Mouse (Mus musculus) lung, embryonic 16.5 days (tissue): ENCODE measurements around the gene Krt36. TPM values are rescaled to one million over a fixed set of nuclear protein-coding genes. Genes with fewer than 3 reads are reported as not detected.

ENCODE experiments used
- ATAC-seq: fragments of 200-750 bp; cut with Nextera tagmentation; 2 replicates; pipeline ENCODE4 v1.8.0; 2017; ENCODE audit warnings: low read depth, mild to moderate bottlenecking, moderate library complexity
- H3K27ac ChIP-seq: fragments of 300-500 bp; sonication (generic); 2 replicates; pipeline ENCODE4 v1.5.1; 2014; ENCODE audit warnings: mild to moderate bottlenecking, control low read depth, low read length
- H3K27me3 ChIP-seq: fragments of 300-500 bp; sonication (generic); 2 replicates; pipeline ENCODE4 v1.6.1; 2014; ENCODE audit warnings: low read depth, low read length, mixed read lengths; ENCODE audit not compliant: control insufficient read depth, insufficient read depth
- H3K36me3 ChIP-seq: fragments of 300-500 bp; sonication (generic); 2 replicates; pipeline ENCODE4 v1.6.1; 2014; ENCODE audit warnings: low read length; ENCODE audit not compliant: control insufficient read depth, insufficient read depth
- H3K4me1 ChIP-seq: fragments of 300-500 bp; sonication (generic); replicated peaks from 2 replicates; pipeline ENCODE4 v1.6.1; 2014; ENCODE audit warnings: low read length, mixed read lengths; ENCODE audit not compliant: control insufficient read depth, insufficient read depth
- H3K4me2 ChIP-seq: fragments of 300-500 bp; sonication (generic); 2 replicates; pipeline ENCODE4 v1.6.1; 2014; ENCODE audit warnings: low read depth, low read length, control low read depth
- H3K4me3 ChIP-seq: fragments of 300-500 bp; sonication (generic); 2 replicates; pipeline ENCODE4 v1.5.1; 2014; ENCODE audit warnings: mild to moderate bottlenecking, low read length, control low read depth
- H3K9ac ChIP-seq: fragments of 300-500 bp; sonication (generic); 2 replicates; pipeline ENCODE4 v1.6.1; 2014; ENCODE audit warnings: low read length, control low read depth
- H3K9me3 ChIP-seq: fragments of 300-500 bp; sonication (generic); 2 replicates; pipeline ENCODE4 v1.6.1; 2016; ENCODE audit warnings: low read length; ENCODE audit not compliant: control insufficient read depth
- WGBS: fragments of 180-500 bp; shearing (Covaris S2); extraction: QIAGEN DNeasy Blood & Tissue Kit; methylation state at CpG from one replicate; pipeline ENCODE4 v1.1.7; 2014; 5-methylcytosine and 5-hydroxymethylcytosine counted together
- polyA plus RNA-seq: library from polyadenylated mRNA; unstranded; fragments of >200 nt; fragmentation: Nextera tagmentation; extraction: Ambion mirVana; gene quantifications from 2 replicates; pipeline ENCODE4 v1.2.1, GENCODE M21; 2015

Krt36 gene
- polyA plus RNA-seq: 0.20 TPM in 1 of 2 replicates, not detected in the other

DNA sequence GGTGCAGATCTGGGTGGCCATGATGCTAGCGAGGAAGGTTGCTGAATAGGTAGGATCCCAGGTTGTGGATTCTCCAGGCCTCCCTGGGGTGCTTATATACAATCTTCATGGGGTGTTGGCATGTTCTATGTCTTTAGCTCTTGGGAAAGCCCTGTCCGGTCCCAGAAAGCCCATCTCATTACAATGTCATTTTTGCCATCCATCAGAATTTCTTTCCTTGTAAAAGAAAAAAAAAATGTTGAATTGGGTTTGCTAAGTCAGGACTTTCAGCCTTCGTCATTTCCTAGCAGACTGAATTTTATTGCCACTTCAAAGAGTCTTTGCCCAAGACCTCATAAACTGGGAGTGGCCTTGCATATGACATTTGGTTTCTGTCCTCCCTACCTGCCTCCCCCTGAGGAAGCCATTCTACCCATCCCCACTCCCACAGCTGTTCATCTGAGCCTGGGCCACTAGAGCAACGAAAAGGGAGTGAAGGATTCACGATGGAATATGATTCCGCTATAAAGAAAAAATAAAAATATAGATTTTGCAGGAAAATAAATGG is at the start of gene Krt36:
Gene Krt36, minus strand, starts transcription at position 51 of the 547 bp plus-strand sequence.
- Histone ChIP-seq H3K27ac (no peak within 1 kb of the TSS), H3K9ac (no peak within 1 kb of the TSS), H3K9me3 (no peaks in the 10 kb centered on the region), H3K4me2 (no peak within 1 kb of the TSS), H3K27me3 (no peaks in the 10 kb centered on the region), H3K36me3 (no peaks in the 10 kb centered on the region), H3K4me3 (no peak within 1 kb of the TSS), H3K4me1 (no peaks in the 10 kb centered on the region)
- ATAC-seq: no peak
- 83% methylated on average over 6 of the region's 6 CpGs for WGBS

GRCm38 (mm10) chr11:100148615-100149330 is 43.3 kb upstream of the Krt36 start, which contains the start of gene Krt19:
Gene Krt19, minus strand, starts transcription at chr11:100148665.
- ATAC-seq: no peak
- H3K36me3 ChIP-seq: no peaks in the 10 kb centered on the region
- 50% methylated on average over 9 of the region's 9 CpGs for WGBS
- no peak within 1 kb of the TSS for H3K4me2 ChIP-seq
- no peaks in the 10 kb centered on the region for H3K4me1 ChIP-seq
- no peak within 1 kb of the TSS for H3K4me3 ChIP-seq
- no peak within 1 kb of the TSS for H3K9ac ChIP-seq
- H3K27ac ChIP-seq: no peak within 1 kb of the TSS
- H3K9me3 ChIP-seq: no peaks in the 10 kb centered on the region
- peaks cover 16% of the 10 kb centered on the region for H3K27me3 ChIP-seq

- H3K36me3 ChIP-seq: no peaks in the 10 kb centered on the region
- no peak overlapping the region for H3K27ac ChIP-seq
- 56% methylated on average over 5 of the region's 5 CpGs for WGBS
- no peak for ATAC-seq
- no peaks in the 10 kb centered on the region for H3K9me3 ChIP-seq
- H3K27me3 ChIP-seq: peaks cover 16% of the 10 kb centered on the region
- H3K4me2 ChIP-seq: no peak overlapping the region
- H3K4me1 ChIP-seq: no peaks in the 10 kb centered on the region
- no peak overlapping the region for H3K9ac ChIP-seq
- no peak overlapping the region for H3K4me3 ChIP-seq
These were observed 42.3 kb upstream of the Krt36 start for GRCm38 (mm10) chr11:100147566-100148353.

DNA sequence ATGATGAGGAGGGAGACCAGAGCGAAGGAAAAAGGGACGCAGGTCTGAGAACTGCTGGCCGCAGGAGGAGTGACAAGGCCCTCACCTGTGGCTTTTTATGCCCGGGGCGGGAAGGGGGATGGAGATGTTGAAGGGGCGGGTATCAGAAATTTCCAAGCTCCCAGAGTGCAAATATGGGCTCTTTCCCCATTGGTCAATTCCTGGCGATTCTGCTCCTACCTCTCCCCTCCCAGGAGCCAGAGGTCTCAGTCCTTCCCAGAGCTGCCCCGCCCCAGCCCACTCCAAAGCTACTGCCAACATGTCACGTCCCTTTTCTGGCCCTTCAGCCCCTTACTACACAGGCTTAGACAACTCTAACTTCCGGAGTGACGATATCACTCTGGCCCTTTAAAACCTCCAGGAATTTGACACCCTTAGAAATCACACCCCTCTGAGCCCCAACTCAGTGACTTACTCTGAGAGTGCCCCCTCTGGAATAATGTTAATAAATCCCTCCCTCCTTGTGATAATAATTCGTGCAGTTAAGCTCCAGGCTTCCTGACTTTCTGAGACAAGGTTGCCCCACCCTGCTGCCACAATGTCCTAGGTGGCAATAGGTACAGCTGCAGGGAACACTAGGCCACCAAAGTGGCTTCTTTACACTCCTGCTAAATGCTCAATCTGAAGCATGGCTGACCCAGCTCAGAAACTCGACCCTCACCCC is 40.6 kb upstream of the Krt36 start:
- no peaks in the 10 kb centered on the region for H3K4me1 ChIP-seq
- WGBS: 2% methylated on average over 13 of the region's 13 CpGs
- H3K9ac ChIP-seq: peak overlapping the region; percentile 74
- peak overlapping the region; percentile 95 for H3K27ac ChIP-seq
- H3K9me3 ChIP-seq: no peaks in the 10 kb centered on the region
- H3K36me3 ChIP-seq: no peaks in the 10 kb centered on the region
- ATAC-seq: peak; percentile 92
- peaks cover 16% of the 10 kb centered on the region for H3K27me3 ChIP-seq
- H3K4me3 ChIP-seq: peak overlapping the region; percentile 58
- peak overlapping the region; percentile 51 for H3K4me2 ChIP-seq

DNA sequence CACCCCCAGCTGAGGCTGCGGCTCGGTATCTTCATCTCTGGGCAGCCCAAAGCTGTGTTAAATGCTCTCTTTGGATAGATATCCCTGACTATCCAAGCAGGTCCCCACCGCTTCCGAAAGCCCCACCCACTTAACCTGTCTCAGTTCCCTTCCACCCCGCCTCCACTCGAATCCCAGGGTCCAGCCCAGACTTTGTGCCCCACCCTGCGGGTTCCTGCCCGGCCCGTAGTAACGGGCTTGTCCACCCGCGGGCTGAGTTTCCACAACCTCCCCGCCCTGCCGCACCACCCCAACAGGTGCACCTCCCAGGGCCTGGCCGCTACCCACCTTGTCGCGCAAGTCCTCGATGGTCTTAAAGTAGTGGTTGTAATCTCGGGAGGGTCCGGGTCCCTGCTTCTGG is 39.7 kb upstream of the Krt36 start:
- peak overlapping the region; percentile 95 for H3K27ac ChIP-seq
- peak overlapping the region; percentile 74 for H3K9ac ChIP-seq
- H3K36me3 ChIP-seq: no peaks in the 10 kb centered on the region
- 0% methylated on average over 20 of the region's 20 CpGs for WGBS
- H3K4me1 ChIP-seq: no peaks in the 10 kb centered on the region
- ATAC-seq: peak; percentile 52
- H3K9me3 ChIP-seq: no peaks in the 10 kb centered on the region
- H3K27me3 ChIP-seq: peaks cover 16% of the 10 kb centered on the region
- peak overlapping the region; percentile 51 for H3K4me2 ChIP-seq
- peak overlapping the region; percentile 58 for H3K4me3 ChIP-seq

DNA sequence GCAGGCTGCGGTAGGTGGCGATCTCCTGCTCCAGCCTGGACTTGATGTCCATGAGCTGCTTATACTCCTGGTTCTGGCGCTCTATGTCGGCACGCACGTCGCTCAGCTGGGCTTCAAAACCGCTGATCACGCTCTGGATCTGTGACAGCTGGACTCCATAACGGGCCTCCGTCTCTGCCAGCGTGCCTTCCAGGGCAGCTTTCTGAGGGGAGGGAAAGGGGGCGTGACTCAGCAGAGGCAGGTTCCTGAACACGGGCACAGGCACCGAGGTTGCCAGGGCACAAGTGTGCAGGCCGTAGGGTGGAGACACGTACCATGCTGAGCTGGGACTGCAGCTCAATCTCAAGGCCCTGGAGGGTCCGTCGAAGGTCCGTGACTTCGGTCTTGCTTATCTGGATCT is 35.5 kb upstream of the Krt36 start:
- Histone ChIP-seq H3K4me2 (no peak overlapping the region), H3K9me3 (no peaks in the 10 kb centered on the region), H3K27me3 (peaks cover 16% of the 10 kb centered on the region), H3K9ac (no peak overlapping the region), H3K36me3 (no peaks in the 10 kb centered on the region), H3K4me3 (no peak overlapping the region), H3K27ac (no peak overlapping the region), H3K4me1 (peaks cover 14% of the 10 kb centered on the region)
- 76% methylated on average over 21 of the region's 21 CpGs for WGBS
- no peak for ATAC-seq

DNA sequence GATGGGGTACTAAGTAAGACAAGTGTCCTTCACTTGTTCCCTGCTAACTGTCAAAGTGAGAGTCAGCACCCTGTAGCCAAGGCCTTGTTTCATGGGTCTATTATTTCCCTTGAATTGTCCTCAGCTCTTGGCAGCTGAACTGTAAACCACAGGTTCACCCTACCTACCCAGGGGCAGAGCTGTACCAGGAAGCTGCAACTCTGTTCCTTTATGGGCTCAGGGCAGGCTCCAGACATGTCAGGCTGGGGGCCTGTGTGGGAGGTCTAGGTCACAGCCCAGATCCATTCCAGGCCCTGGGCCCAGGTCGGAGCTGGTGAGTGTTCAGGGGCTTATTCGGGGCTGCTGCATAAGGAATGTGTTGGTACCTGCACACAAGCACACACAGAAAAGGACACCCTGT is 34.0 kb upstream of the Krt36 start:
- peak; percentile 14; the same call in 1 of the 2 replicates for ATAC-seq
- no peak overlapping the region for H3K4me2 ChIP-seq
- H3K9ac ChIP-seq: peak overlapping the region; percentile 37; the same call in 1 of the 2 replicates
- no peaks in the 10 kb centered on the region for H3K36me3 ChIP-seq
- H3K4me1 ChIP-seq: peaks cover 14% of the 10 kb centered on the region
- peak overlapping the region; percentile 71 for H3K27ac ChIP-seq
- H3K4me3 ChIP-seq: no peak overlapping the region
- H3K9me3 ChIP-seq: no peaks in the 10 kb centered on the region
- 57% methylated on average over 2 of the region's 2 CpGs for WGBS
- peaks cover 1% of the 10 kb centered on the region; the same call in 1 of the 2 replicates for H3K27me3 ChIP-seq

GRCm38 (mm10) chr11:100138809-100139208 is 33.4 kb upstream of the Krt36 start:
- Histone ChIP-seq H3K27me3 (no peaks in the 10 kb centered on the region), H3K4me3 (no peak overlapping the region), H3K9me3 (no peaks in the 10 kb centered on the region), H3K4me1 (peaks cover 14% of the 10 kb centered on the region), H3K4me2 (no peak overlapping the region), H3K27ac (peak overlapping the region; percentile 71), H3K36me3 (no peaks in the 10 kb centered on the region), H3K9ac (peak overlapping the region; percentile 20; the same call in 1 of the 2 replicates)
- 47% methylated on average over 7 of the region's 7 CpGs for WGBS
- peak; percentile 72 for ATAC-seq
